Mouse (Mus musculus): ENCODE data around the gene Flot2.

- TF ChIP-seq CTCF (IDR thresholded peaks at IDR 0.05; ENCODE audit: extremely low read depth, insufficient read depth, low read length) (no peak), POLR2A (IDR thresholded peaks at IDR 0.05; ENCODE audit: extremely low read depth, insufficient read depth, low read length) (no peak)
Observed at GRCm38 (mm10) chr11:78071938-78072337, 34.2 kb downstream of the Flot2 start.
